Mouse (Mus musculus) lung, embryonic 15.5 days (tissue): ENCODE measurements at regions not wholly inside any gene's neighbourhood (a gene's known extent, or its start where the extent isn't known, plus 50 kb on each side); places are given as distances from the start of the nearest gene placed in this dataset.

ENCODE experiments used
- ATAC-seq: fragments of 200-750 bp; cut with Nextera tagmentation; 2 replicates; pipeline ENCODE4 v1.8.0; 2017; ENCODE audit warnings: moderate number of reproducible peaks, borderline replicate concordance; ENCODE audit not compliant: low FRiP score, low TSS enrichment; ENCODE audit errors: extremely low read depth
- H3K27ac ChIP-seq: fragments of 300-500 bp; sonication (generic); 2 replicates; pipeline ENCODE4 v1.5.1; 2015; ENCODE audit warnings: moderate library complexity, mild to moderate bottlenecking, inconsistent platforms
- H3K27me3 ChIP-seq: fragments of 300-500 bp; sonication (generic); 2 replicates; pipeline ENCODE4 v1.6.1; 2015; ENCODE audit warnings: inconsistent platforms
- H3K36me3 ChIP-seq: fragments of 300-500 bp; sonication (generic); 2 replicates; pipeline ENCODE4 v1.6.1; 2015; ENCODE audit warnings: inconsistent platforms
- H3K4me1 ChIP-seq: fragments of 300-500 bp; sonication (generic); 2 replicates; pipeline ENCODE4 v1.6.1; 2015; ENCODE audit warnings: inconsistent platforms
- H3K4me2 ChIP-seq: fragments of 300-500 bp; sonication (generic); 2 replicates; pipeline ENCODE4 v1.6.1; 2015; ENCODE audit warnings: inconsistent platforms, mild to moderate bottlenecking, moderate library complexity
- H3K4me3 ChIP-seq: fragments of 300-500 bp; sonication (generic); 2 replicates; pipeline ENCODE4 v1.5.1; 2015; ENCODE audit warnings: mild to moderate bottlenecking, inconsistent platforms
- H3K9ac ChIP-seq: fragments of 300-500 bp; sonication (generic); 2 replicates; pipeline ENCODE4 v1.6.1; 2015; ENCODE audit warnings: inconsistent platforms
- H3K9me3 ChIP-seq: fragments of 300-500 bp; sonication (generic); 2 replicates; pipeline ENCODE4 v1.6.1; 2016; ENCODE audit warnings: inconsistent platforms
- WGBS: fragments of 180-500 bp; shearing (Covaris S2); methylation state at CpG from one replicate; pipeline ENCODE4 v1.1.7; 2015; 5-methylcytosine and 5-hydroxymethylcytosine counted together

DNA sequence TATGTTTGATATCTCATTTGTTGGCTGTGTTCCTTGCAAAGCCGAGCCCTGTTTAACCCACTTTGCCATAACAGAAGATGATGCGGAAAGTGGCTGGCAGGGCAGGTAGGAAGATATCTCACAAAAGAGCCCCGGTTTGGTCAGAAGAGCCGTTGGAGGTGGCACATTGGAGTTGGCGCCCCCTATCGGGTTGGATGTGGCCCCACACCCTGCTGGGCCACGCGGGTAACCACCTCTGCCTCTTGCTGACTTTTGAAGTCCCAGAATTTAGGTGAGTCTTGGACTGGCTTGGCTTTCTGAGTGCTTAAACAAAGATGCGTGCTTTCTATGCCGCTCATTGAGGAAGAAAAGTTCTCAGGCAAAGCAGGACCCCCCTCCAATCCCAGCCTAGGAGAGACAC, 56.1 kb downstream of the Gm4791 start:
- Histone ChIP-seq H3K36me3 (no peaks in the 10 kb centered on the region), H3K4me3 (no peak overlapping the region), H3K9me3 (no peaks in the 10 kb centered on the region), H3K4me2 (no peak overlapping the region), H3K9ac (no peak overlapping the region), H3K27me3 (no peaks in the 10 kb centered on the region), H3K27ac (no peak overlapping the region), H3K4me1 (no peaks in the 10 kb centered on the region)
- 66% methylated on average over 10 of the region's 10 CpGs for WGBS
- no peak for ATAC-seq

DNA sequence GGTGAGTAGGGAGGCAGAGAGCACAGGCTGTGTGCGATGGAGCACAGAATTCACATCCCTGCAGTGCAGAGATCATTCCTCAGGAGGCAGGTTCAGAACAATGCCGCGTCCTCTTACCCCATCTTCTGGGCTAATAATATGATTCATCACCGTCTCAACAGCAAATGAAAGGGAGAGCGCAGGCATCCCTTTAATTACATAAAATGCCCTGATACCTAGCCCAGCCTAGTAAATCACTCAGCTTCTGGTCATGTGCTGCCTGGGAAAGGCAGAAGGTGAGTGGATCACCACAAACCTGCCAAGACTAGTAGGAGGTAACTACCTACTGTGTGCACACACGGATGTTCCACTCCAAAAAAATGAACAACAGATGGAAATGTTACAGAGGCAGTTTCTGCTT, 57.0 kb downstream of the Gm4791 start:
- no peak overlapping the region for H3K27ac ChIP-seq
- no peak for ATAC-seq
- H3K4me1 ChIP-seq, result no peaks in the 10 kb centered on the region
- no peak overlapping the region for H3K4me2 ChIP-seq
- no peaks in the 10 kb centered on the region for H3K27me3 ChIP-seq
- H3K4me3 ChIP-seq, result no peak overlapping the region
- no peaks in the 10 kb centered on the region for H3K9me3 ChIP-seq
- H3K36me3 ChIP-seq, result no peaks in the 10 kb centered on the region
- no peak overlapping the region for H3K9ac ChIP-seq
- WGBS, result 79% methylated on average over 6 of the region's 6 CpGs

DNA sequence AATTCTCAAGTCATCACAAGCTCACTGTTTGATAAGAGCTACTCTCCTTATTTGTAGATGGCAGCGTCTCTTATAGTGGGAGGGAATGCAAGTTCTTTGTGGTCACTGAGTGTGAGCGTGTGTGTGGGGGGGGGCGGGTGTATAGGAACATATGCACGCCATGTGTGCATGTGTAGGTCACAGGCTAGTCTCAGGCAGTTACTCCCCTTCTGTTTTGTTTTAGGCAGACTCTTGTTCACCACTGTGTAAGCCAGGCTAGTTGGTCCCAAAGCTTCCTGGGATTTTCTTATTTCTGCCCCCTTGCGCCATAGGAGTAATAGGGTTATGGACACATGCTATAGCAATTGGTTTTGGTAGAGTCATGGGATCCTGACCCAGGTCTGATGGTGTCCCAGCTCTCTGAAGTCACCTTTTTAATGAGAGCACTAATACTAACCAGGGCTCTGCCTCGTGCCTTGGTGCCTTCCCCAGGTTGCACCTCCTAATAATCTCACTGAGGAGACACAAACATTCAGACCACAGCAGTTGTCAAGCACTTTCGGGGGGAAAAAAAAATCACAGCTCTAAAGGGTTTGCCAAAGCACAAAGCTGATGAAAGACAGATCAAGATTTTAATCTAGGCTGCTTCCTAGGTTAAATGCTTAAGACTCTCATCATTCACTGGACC, 60.9 kb downstream of the Gm4791 start:
- ATAC-seq, result no peak

DNA sequence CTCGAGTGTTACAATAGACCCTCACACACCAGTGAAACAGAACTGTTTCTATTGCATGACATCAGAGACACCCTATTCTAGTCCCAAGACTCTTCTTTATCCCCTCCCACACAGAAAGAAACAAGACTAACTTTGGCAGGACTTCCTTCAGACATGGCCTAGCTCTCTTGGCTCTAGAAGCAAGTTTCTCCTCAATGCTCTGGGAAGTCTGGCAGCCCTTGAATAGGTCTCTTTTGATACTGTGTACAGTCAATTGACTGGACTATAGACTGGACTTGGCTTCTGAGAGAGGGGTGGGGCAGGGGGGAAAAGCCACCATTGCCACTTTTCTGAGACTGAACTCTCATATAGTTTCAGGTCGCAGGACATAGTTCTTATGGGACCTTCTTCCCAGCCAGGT, 62.2 kb downstream of the Gm4791 start:
- Histone ChIP-seq H3K9ac (no peak overlapping the region), H3K27me3 (no peaks in the 10 kb centered on the region), H3K27ac (no peak overlapping the region), H3K4me3 (no peak overlapping the region), H3K9me3 (no peaks in the 10 kb centered on the region), H3K4me1 (no peaks in the 10 kb centered on the region), H3K4me2 (no peak overlapping the region), H3K36me3 (no peaks in the 10 kb centered on the region)
- 78% methylated on average over 2 of the region's 2 CpGs for WGBS
- no peak for ATAC-seq

More for the DNA sequence above, 60.9 kb downstream of the Gm4791 start:
- Histone ChIP-seq H3K27ac (no peak overlapping the region), H3K36me3 (no peaks in the 10 kb centered on the region), H3K4me1 (no peaks in the 10 kb centered on the region), H3K9ac (no peak overlapping the region), H3K27me3 (no peaks in the 10 kb centered on the region), H3K4me2 (no peak overlapping the region), H3K4me3 (no peak overlapping the region), H3K9me3 (no peaks in the 10 kb centered on the region)
- 70% methylated on average over 7 of the region's 7 CpGs for WGBS

DNA sequence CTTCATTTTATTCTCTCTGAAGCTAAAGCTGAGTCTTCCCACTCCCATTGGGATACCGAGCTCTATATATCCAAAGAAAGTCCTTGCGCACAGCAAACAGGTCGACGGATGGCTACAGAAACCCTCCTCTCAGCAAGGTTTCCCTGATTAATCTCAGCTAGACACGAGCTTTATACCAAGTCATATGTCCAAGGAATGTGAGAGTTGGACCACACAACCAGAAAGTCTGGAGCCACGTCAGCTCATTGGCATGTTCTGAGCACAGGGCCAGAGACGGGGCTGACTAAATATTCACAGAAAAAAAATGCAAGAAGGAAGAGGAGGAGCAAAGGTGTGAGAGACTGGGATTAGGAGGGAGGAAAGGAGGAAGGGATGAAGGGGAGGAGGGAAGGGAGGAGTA, 64.0 kb downstream of the Gm4791 start:
- 61% methylated on average over 7 of the region's 7 CpGs for WGBS
- Histone ChIP-seq H3K36me3 (no peaks in the 10 kb centered on the region), H3K4me3 (no peak overlapping the region), H3K9me3 (no peaks in the 10 kb centered on the region), H3K4me1 (no peaks in the 10 kb centered on the region), H3K9ac (no peak overlapping the region), H3K27ac (no peak overlapping the region), H3K4me2 (no peak overlapping the region), H3K27me3 (no peaks in the 10 kb centered on the region)
- ATAC-seq, result no peak

DNA sequence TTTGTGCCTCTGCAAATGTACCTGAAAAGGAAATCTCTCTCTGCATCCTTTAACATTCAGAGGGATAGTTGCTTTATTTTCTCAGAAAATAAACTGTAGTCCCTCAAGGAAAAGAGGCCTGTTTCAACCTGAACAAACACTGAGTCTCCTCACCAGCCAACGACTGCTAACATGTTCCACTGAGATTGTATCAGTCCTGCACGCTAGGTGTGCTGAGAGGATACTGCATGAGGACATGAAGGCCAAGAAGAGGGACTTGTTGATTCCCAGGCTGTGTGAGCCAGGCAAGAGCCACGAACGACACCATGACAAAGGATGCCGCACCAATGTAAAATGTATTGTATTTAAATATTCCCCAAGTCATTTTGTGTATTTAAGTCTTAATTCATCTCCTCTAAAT, 65.2 kb downstream of the Gm4791 start:
- Histone ChIP-seq H3K4me1 (no peaks in the 10 kb centered on the region), H3K9ac (no peak overlapping the region)
- ATAC-seq, result no peak

DNA sequence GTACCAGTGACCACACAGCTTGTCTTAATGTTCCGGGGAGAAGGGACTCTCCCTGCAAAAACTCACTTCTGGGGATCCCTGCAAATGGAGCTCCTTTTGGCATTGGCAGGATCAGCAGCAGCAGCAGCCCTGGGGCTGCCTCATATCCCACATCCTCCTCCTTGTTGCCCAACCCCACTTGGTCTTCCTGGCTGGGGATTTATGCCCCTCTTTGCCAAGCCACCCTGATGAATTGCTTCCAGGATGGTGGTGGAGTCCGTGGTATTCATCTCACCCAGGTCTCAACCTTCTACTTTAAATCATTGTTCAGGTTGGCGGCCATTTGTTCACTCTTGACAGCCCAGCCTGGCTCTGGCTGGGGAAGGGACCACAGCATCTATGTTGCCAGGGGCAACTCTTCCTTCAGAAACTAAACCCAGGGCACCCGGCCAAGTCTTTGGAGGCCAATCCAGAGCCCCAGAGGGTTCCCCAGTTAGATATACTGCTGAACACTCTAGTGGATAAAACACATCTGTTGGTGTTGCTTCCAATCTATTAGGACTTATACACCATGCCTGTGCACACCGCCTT, 66.0 kb downstream of the Gm4791 start:
- Histone ChIP-seq H3K4me2 (no peak overlapping the region), H3K27ac (no peak overlapping the region), H3K36me3 (no peaks in the 10 kb centered on the region), H3K27me3 (no peaks in the 10 kb centered on the region), H3K4me1 (0 out of 2 replicates have a peak, but pooled peaks cover under 1% of the 10 kb centered on the region), H3K4me3 (no peak overlapping the region), H3K9ac (no peak overlapping the region), H3K9me3 (no peaks in the 10 kb centered on the region)
- no peak for ATAC-seq
- 56% methylated on average over 5 of the region's 5 CpGs for WGBS

More for the DNA sequence above, 65.2 kb downstream of the Gm4791 start:
- no peak overlapping the region for H3K4me3 ChIP-seq
- H3K27me3 ChIP-seq, result no peaks in the 10 kb centered on the region
- 63% methylated on average over 5 of the region's 5 CpGs for WGBS
- H3K9me3 ChIP-seq, result no peaks in the 10 kb centered on the region
- no peak overlapping the region for H3K4me2 ChIP-seq
- no peaks in the 10 kb centered on the region for H3K36me3 ChIP-seq
- H3K27ac ChIP-seq, result no peak overlapping the region

DNA sequence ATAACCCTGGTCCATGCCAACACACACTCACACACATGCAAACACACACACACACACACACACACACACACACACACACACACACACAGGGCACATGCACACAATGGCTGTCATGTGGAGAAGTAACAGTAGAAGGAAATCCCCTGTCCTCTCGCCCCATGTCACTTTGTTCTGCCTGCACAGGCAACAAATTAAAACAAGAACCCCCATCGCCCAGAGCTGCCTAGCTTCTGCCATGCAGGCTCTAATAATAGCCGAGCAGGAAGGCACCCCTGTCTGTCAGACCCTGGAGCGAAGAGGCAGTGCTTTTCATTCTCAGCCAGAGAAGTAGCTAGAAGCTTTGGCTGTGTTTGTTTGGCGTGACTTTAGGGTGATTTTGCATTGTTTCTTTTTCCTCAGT, 70.9 kb downstream of the Gm4791 start:
- Histone ChIP-seq H3K4me2 (no peak overlapping the region), H3K4me1 (peaks cover 4% of the 10 kb centered on the region; the same call in 1 of the 2 replicates), H3K27ac (no peak overlapping the region), H3K27me3 (no peaks in the 10 kb centered on the region), H3K9me3 (no peaks in the 10 kb centered on the region), H3K4me3 (no peak overlapping the region), H3K9ac (no peak overlapping the region), H3K36me3 (no peaks in the 10 kb centered on the region)
- ATAC-seq, result no peak
- WGBS, result 45% methylated on average over 5 of the region's 5 CpGs

DNA sequence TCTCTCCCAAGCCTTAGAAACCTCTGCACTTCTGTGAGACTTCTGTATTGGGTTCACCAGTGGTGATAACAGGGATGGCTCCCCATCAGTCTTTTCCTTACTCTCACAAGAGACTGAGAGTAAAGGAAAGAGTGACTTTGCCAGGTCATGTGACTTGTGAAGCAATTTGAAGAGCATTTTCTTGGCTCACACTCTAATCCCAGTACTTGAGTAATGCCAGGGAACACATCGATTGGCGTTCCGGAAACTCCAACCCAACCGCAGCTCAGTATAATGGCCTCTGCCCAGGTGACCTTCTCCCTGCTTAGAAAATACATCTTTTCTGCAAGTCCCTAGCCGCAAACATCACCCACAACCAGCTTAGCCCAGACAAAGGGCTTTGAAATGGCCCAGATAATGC, 72.4 kb downstream of the Gm4791 start:
- Histone ChIP-seq H3K9me3 (no peaks in the 10 kb centered on the region), H3K27me3 (no peaks in the 10 kb centered on the region), H3K4me3 (no peak overlapping the region), H3K9ac (no peak overlapping the region), H3K36me3 (no peaks in the 10 kb centered on the region), H3K4me1 (peaks cover 4% of the 10 kb centered on the region; the same call in 1 of the 2 replicates), H3K27ac (no peak overlapping the region), H3K4me2 (no peak overlapping the region)
- no peak for ATAC-seq
- 62% methylated on average over 5 of the region's 5 CpGs for WGBS

DNA sequence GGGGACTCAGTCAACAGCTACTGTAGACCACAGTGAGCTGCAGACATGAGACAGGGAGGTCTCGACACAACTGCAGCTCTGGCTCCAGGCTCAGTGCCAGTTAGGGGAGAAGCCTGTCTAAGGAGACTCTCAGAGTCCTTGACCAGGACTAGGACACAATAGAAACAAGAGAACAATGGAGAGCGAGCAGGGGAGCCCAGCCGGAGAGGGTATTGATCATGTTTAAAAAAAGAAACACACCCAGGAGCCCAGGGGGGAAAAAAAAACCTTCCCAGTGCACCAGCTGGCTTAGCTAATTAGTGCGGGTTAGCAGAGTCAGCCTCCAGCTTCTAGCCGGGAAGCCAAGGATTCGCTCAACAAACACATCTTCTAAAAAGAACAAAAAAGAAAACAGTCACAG, 78.4 kb downstream of the Gm4791 start:
- Histone ChIP-seq H3K4me3 (no peak overlapping the region), H3K4me1 (no peaks in the 10 kb centered on the region), H3K27ac (no peak overlapping the region), H3K36me3 (no peaks in the 10 kb centered on the region), H3K9ac (no peak overlapping the region), H3K9me3 (no peaks in the 10 kb centered on the region), H3K27me3 (no peaks in the 10 kb centered on the region; the same call in 1 of the 2 replicates), H3K4me2 (no peak overlapping the region)
- ATAC-seq, result no peak
- WGBS, result 39% methylated on average over 6 of the region's 6 CpGs

DNA sequence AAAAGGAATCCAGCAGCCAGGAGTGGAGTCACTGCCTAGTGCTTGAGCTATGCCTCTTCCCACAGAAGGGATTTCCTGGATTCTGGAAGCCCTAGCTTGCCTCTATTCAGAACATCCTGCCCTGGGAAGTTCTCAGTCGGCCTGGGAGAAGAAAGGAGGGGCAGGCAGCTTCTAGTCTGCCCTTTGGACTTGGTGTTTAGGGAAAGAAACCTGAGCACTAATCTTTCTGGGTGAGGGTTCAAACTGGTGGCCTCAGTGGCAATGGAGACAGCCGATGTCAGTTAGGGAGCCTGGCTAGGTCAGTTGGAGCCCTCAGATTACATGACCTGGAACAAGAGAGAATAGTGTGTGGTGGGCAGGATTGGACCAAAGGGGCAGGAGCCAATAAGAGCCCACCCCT, 78.9 kb downstream of the Gm4791 start:
- ATAC-seq, result no peak
- Histone ChIP-seq H3K4me3 (no peak overlapping the region), H3K9ac (no peak overlapping the region), H3K4me1 (no peaks in the 10 kb centered on the region), H3K27ac (no peak overlapping the region), H3K9me3 (no peaks in the 10 kb centered on the region), H3K4me2 (no peak overlapping the region), H3K27me3 (no peaks in the 10 kb centered on the region; the same call in 1 of the 2 replicates), H3K36me3 (no peaks in the 10 kb centered on the region)
- 33% methylated on average over 2 of the region's 2 CpGs for WGBS

DNA sequence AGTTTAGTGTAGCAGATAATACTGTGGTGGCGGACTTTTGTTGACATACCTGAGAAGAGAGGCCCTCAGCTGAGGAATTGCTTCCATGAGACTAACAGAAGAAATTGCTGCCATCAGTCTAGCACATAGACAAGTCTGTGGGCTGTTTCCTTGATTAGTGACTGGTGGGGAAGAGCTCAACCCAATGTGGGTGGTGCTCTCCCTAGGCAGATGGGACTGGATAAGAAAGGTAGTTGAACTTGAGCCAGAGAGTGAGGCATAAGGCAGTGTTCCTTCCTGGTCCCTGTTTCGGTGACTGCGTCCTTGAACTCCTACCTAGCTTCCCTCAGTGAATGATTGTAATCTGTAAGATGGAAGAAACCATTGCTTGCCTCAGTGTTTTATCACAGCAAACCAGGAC, 79.4 kb downstream of the Gm4791 start:
- H3K4me2 ChIP-seq, result no peak overlapping the region
- H3K27me3 ChIP-seq, result no peaks in the 10 kb centered on the region; the same call in 1 of the 2 replicates
- no peak for ATAC-seq
- no peaks in the 10 kb centered on the region for H3K4me1 ChIP-seq
- WGBS, result 84% methylated on average over 3 of the region's 3 CpGs
- H3K36me3 ChIP-seq, result no peaks in the 10 kb centered on the region
- no peak overlapping the region for H3K9ac ChIP-seq
- no peak overlapping the region for H3K4me3 ChIP-seq
- H3K27ac ChIP-seq, result no peak overlapping the region
- H3K9me3 ChIP-seq, result no peaks in the 10 kb centered on the region
